Mouse (Mus musculus): Measurements from ENCODE around the gene Ltb. TPM values are rescaled to one million over a fixed set of nuclear protein-coding genes. Genes with fewer than 3 reads are reported as not detected.

Ltb gene
- polyA plus RNA-seq, 1 experiment from 2014 or later: 6.4 TPM

- Histone ChIP-seq H3K9ac (ENCODE audit: low read length) (peak overlapping the region; percentile 70), H3K27ac (ENCODE audit: low read length) (no peak overlapping the region), H3K4me1 (ENCODE audit: control insufficient read depth, insufficient read depth, low read length) (peaks cover 10% of the 10 kb centered on the region), H3K27me3 (ENCODE audit: control insufficient read depth, insufficient read depth, low read length) (peaks cover 28% of the 10 kb centered on the region), H3K36me3 (ENCODE audit: control insufficient read depth, insufficient read depth) (no peaks in the 10 kb centered on the region), H3K9me3 (replicated peaks; ENCODE audit: control insufficient read depth, low read length) (no peaks in the 10 kb centered on the region), H3K4me3 (ENCODE audit: low read length) (peak overlapping the region; percentile 61), H3K4me2 (ENCODE audit: low read depth, low read length) (peak overlapping the region; percentile 86)
- 1% methylated on average over 66 of the region's 66 CpGs for WGBS
- peak; percentile 80 for ATAC-seq (replicated peaks; ENCODE audit: extremely low read depth, insufficient read depth, low FRiP score)
Observed at GRCm38 (mm10) chr17:35195631-35196320, 1.5 kb downstream of the Ltb start.

DNA sequence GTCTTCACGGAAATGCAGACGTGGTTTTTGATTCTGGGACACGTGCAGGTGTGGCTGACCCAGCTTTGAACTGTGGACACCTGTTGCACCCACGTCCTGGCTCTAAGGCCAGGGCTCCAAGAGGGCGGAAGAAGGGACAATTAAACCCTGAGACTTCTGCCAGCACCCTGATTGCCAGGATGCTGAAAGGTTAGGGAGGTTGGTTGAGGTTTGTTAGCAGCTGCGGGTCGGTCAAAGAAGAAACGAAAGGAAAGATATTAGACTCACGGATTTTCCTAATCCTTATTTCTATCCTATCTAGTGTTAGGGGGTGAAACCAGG, 2.0 kb downstream of the Ltb start:
- Histone ChIP-seq H3K9ac (ENCODE audit: low read length) (peak overlapping the region; percentile 70), H3K9me3 (replicated peaks; ENCODE audit: control insufficient read depth, low read length) (no peaks in the 10 kb centered on the region), H3K4me1 (ENCODE audit: control insufficient read depth, insufficient read depth, low read length) (peaks cover 10% of the 10 kb centered on the region), H3K4me2 (ENCODE audit: low read depth, low read length) (peak overlapping the region; percentile 86), H3K36me3 (ENCODE audit: control insufficient read depth, insufficient read depth) (no peaks in the 10 kb centered on the region), H3K27ac (ENCODE audit: low read length) (no peak overlapping the region), H3K4me3 (ENCODE audit: low read length) (peak overlapping the region; percentile 61), H3K27me3 (ENCODE audit: control insufficient read depth, insufficient read depth, low read length) (peaks cover 33% of the 10 kb centered on the region)
- ATAC-seq (replicated peaks; ENCODE audit: extremely low read depth, insufficient read depth, low FRiP score): no peak
- 26% methylated on average over 9 of the region's 9 CpGs for WGBS

DNA sequence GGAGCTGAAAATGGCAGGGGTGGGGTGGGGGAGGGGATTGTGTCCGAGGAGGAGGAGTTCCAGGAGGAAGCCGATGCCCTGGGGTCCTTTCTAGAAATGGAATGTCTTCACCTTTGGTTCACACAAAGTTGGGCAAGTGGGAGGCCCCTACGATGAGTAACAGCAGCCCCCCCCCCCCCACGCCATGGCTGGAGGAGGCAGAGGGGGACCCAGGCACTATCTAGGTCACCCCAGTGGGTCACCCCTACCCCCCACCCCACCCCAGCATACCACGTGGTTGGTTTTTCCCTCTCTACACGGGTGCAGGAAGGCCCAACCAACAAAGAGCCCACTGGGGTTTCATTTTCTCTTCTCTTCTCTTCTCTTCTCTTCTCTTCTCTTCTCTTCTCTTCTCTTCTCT, 2.9 kb downstream of the Ltb start:
- H3K4me3 ChIP-seq (ENCODE audit: low read length): no peak overlapping the region
- peaks cover 39% of the 10 kb centered on the region for H3K27me3 ChIP-seq (ENCODE audit: control insufficient read depth, insufficient read depth, low read length)
- no peak overlapping the region for H3K4me2 ChIP-seq (ENCODE audit: low read depth, low read length)
- no peak overlapping the region for H3K27ac ChIP-seq (ENCODE audit: low read length)
- H3K4me1 ChIP-seq (ENCODE audit: control insufficient read depth, insufficient read depth, low read length): peaks cover 14% of the 10 kb centered on the region
- no peaks in the 10 kb centered on the region for H3K9me3 ChIP-seq (replicated peaks; ENCODE audit: control insufficient read depth, low read length)
- no peak overlapping the region for H3K9ac ChIP-seq (ENCODE audit: low read length)
- ATAC-seq (replicated peaks; ENCODE audit: extremely low read depth, insufficient read depth, low FRiP score): no peak
- no peaks in the 10 kb centered on the region for H3K36me3 ChIP-seq (ENCODE audit: control insufficient read depth, insufficient read depth)
- 50% methylated on average over 6 of the region's 6 CpGs for whole genome bisulfite sequencing

DNA sequence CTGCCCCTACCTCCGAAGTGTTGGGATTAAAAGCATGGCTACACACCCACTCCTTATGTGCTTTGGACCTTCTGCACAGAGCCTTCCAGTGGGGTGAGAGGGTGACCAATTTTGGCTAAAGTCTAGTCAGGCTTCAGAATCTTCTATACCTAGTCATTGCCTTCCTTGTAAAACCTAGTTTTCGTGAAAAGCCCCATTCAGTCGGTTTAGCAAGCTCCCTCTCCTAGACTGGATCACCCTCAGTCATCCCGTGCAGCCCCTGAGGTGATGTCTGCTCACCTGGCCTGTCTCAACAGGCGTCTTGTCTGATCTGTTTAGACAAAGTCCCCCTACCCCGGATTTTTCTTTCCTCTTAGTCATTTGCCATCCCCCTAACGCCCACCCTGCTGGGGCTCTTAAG, 3.8 kb downstream of the Ltb start:
- peaks cover 42% of the 10 kb centered on the region for H3K27me3 ChIP-seq (ENCODE audit: control insufficient read depth, insufficient read depth, low read length)
- no peaks in the 10 kb centered on the region for H3K9me3 ChIP-seq (replicated peaks; ENCODE audit: control insufficient read depth, low read length)
- no peak overlapping the region for H3K9ac ChIP-seq (ENCODE audit: low read length)
- H3K4me3 ChIP-seq (ENCODE audit: low read length): no peak overlapping the region
- no peak overlapping the region for H3K27ac ChIP-seq (ENCODE audit: low read length)
- H3K4me2 ChIP-seq (ENCODE audit: low read depth, low read length): no peak overlapping the region
- H3K36me3 ChIP-seq (ENCODE audit: control insufficient read depth, insufficient read depth): no peaks in the 10 kb centered on the region
- 60% methylated on average over 7 of the region's 7 CpGs for WGBS
- ATAC-seq (replicated peaks; ENCODE audit: extremely low read depth, insufficient read depth, low FRiP score): no peak
- H3K4me1 ChIP-seq (ENCODE audit: control insufficient read depth, insufficient read depth, low read length): peaks cover 14% of the 10 kb centered on the region

GRCm38 (mm10) chr17:35198946-35199345, 4.7 kb downstream of the Ltb start:
- peaks cover 14% of the 10 kb centered on the region for H3K4me1 ChIP-seq (ENCODE audit: control insufficient read depth, insufficient read depth, low read length)
- no peak overlapping the region for H3K9ac ChIP-seq (ENCODE audit: low read length)
- H3K27ac ChIP-seq (ENCODE audit: low read length): no peak overlapping the region
- H3K9me3 ChIP-seq (replicated peaks; ENCODE audit: control insufficient read depth, low read length): no peaks in the 10 kb centered on the region
- H3K27me3 ChIP-seq (ENCODE audit: control insufficient read depth, insufficient read depth, low read length): peaks cover 46% of the 10 kb centered on the region
- no peaks in the 10 kb centered on the region for H3K36me3 ChIP-seq (ENCODE audit: control insufficient read depth, insufficient read depth)
- H3K4me3 ChIP-seq (ENCODE audit: low read length): no peak overlapping the region
- no peak for ATAC-seq (replicated peaks; ENCODE audit: extremely low read depth, insufficient read depth, low FRiP score)
- 38% methylated on average over 8 of the region's 8 CpGs for WGBS
- H3K4me2 ChIP-seq (ENCODE audit: low read depth, low read length): no peak overlapping the region

DNA sequence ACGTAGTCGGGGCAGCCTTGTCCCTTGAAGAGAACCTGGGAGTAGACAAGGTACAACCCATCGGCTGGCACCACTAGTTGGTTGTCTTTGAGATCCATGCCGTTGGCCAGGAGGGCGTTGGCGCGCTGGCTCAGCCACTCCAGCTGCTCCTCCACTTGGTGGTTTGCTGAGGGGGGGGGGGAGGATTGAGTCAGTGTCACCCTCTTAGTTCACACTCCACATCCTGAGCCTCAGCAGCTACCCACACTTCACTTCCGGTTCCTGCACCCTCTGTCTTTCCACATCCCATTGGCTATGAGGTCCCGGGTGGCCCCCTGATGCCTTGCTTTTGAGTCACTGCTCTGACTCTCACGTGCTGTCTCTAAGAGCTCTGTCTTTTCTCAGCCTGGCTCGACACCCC, 6.2 kb downstream of the Ltb start:
- 71% methylated on average over 11 of the region's 11 CpGs for WGBS
- H3K4me2 ChIP-seq (ENCODE audit: low read depth, low read length): peak overlapping the region; percentile 42; the same call in 1 of the 2 replicates
- H3K9me3 ChIP-seq (replicated peaks; ENCODE audit: control insufficient read depth, low read length): no peaks in the 10 kb centered on the region
- H3K4me1 ChIP-seq (ENCODE audit: control insufficient read depth, insufficient read depth, low read length): peaks cover 11% of the 10 kb centered on the region
- no peaks in the 10 kb centered on the region for H3K36me3 ChIP-seq (ENCODE audit: control insufficient read depth, insufficient read depth)
- no peak overlapping the region for H3K9ac ChIP-seq (ENCODE audit: low read length)
- no peak for ATAC-seq (replicated peaks; ENCODE audit: extremely low read depth, insufficient read depth, low FRiP score)
- no peak overlapping the region for H3K27ac ChIP-seq (ENCODE audit: low read length)
- H3K27me3 ChIP-seq (ENCODE audit: control insufficient read depth, insufficient read depth, low read length): peaks cover 47% of the 10 kb centered on the region
- H3K4me3 ChIP-seq (ENCODE audit: low read length): no peak overlapping the region; the same call in 1 of the 2 replicates

GRCm38 (mm10) chr17:35201128-35201527, 6.9 kb downstream of the Ltb start:
- no peaks in the 10 kb centered on the region for H3K9me3 ChIP-seq (replicated peaks; ENCODE audit: control insufficient read depth, low read length)
- H3K9ac ChIP-seq (ENCODE audit: low read length): no peak overlapping the region
- H3K4me3 ChIP-seq (ENCODE audit: low read length): peak overlapping the region; percentile 23
- H3K27me3 ChIP-seq (ENCODE audit: control insufficient read depth, insufficient read depth, low read length): peaks cover 44% of the 10 kb centered on the region
- WGBS: 45% methylated on average over 11 of the region's 11 CpGs
- H3K4me2 ChIP-seq (ENCODE audit: low read depth, low read length): peak overlapping the region; percentile 42
- no peak for ATAC-seq (replicated peaks; ENCODE audit: extremely low read depth, insufficient read depth, low FRiP score)
- no peaks in the 10 kb centered on the region for H3K36me3 ChIP-seq (ENCODE audit: control insufficient read depth, insufficient read depth)
- 0 out of 2 replicates have a peak overlapping the region, but pooled peaks have one; percentile 13 for H3K27ac ChIP-seq (ENCODE audit: low read length)
- peaks cover 6% of the 10 kb centered on the region; the same call in 1 of the 2 replicates for H3K4me1 ChIP-seq (ENCODE audit: control insufficient read depth, insufficient read depth, low read length)

DNA sequence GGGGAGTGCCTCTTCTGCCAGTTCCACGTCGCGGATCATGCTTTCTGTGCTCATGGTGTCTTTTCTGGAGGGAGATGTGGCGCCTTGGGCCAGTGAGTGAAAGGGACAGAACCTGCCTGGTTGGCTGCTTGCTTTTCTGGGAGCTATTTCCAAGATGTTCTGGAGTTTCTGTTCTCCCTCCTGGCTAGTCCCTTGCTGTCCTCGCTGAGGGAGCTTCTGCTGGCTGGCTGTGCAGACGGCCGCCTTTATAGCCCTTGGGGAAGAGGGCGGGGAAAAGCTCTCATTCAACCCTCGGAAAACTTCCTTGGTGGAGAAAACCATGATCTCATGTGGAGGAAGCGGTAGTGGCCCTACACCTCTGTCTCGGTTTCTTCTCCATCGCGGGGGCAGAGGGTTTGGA, 7.5 kb downstream of the Ltb start, which contains the start of gene Tnf:
TSS of gene Tnf (minus strand) at position 221 of the 400 bp plus-strand sequence.
- ATAC-seq (replicated peaks; ENCODE audit: extremely low read depth, insufficient read depth, low FRiP score): no peak
- Histone ChIP-seq H3K27me3 (ENCODE audit: control insufficient read depth, insufficient read depth, low read length) (peaks cover 42% of the 10 kb centered on the region), H3K36me3 (ENCODE audit: control insufficient read depth, insufficient read depth) (no peaks in the 10 kb centered on the region), H3K4me1 (ENCODE audit: control insufficient read depth, insufficient read depth, low read length) (0 out of 2 replicates have a peak, but pooled peaks cover 4% of the 10 kb centered on the region), H3K4me2 (ENCODE audit: low read depth, low read length) (peak within 1 kb of the TSS; percentile 42), H3K27ac (ENCODE audit: low read length) (peak within 1 kb of the TSS; percentile 26; the same call in 1 of the 2 replicates), H3K4me3 (ENCODE audit: low read length) (peak within 1 kb of the TSS; percentile 23), H3K9me3 (replicated peaks; ENCODE audit: control insufficient read depth, low read length) (no peaks in the 10 kb centered on the region), H3K9ac (ENCODE audit: low read length) (0 out of 2 replicates have a peak within 1 kb of the TSS, but pooled peaks have one; percentile 14)
- WGBS: 25% methylated on average over 13 of the region's 13 CpGs

DNA sequence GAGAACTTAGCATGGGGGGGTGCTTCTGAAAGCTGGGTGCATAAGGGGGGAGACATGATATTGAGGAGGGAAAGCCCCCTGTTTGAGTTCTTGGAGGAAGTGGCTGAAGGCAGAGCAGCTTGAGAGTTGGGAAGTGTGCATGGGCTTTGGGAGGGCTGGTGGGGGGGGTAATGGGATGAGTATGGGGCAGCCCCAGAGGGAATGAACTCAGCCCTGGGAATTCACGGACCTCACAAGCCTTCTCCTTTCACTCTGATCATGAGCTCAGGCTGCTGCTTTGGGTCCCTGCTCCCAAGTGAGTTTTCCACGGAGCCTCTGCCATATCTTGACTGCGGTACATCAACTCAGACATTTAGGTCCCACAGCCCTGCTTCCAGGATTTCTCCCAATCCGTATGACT, 8.2 kb downstream of the Ltb start:
- H3K4me3 ChIP-seq (ENCODE audit: low read length): no peak overlapping the region
- H3K9ac ChIP-seq (ENCODE audit: low read length): no peak overlapping the region
- no peak overlapping the region for H3K4me2 ChIP-seq (ENCODE audit: low read depth, low read length)
- H3K27me3 ChIP-seq (ENCODE audit: control insufficient read depth, insufficient read depth, low read length): peaks cover 39% of the 10 kb centered on the region
- no peak overlapping the region for H3K27ac ChIP-seq (ENCODE audit: low read length)
- no peaks in the 10 kb centered on the region for H3K36me3 ChIP-seq (ENCODE audit: control insufficient read depth, insufficient read depth)
- 0 out of 2 replicates have a peak, but pooled peaks cover 4% of the 10 kb centered on the region for H3K4me1 ChIP-seq (ENCODE audit: control insufficient read depth, insufficient read depth, low read length)
- no peak for ATAC-seq (replicated peaks; ENCODE audit: extremely low read depth, insufficient read depth, low FRiP score)
- H3K9me3 ChIP-seq (replicated peaks; ENCODE audit: control insufficient read depth, low read length): no peaks in the 10 kb centered on the region
- 69% methylated on average over 4 of the region's 4 CpGs for WGBS

Data from heart, embryonic 16.5 days (tissue).